Mouse (Mus musculus) lung, postnatal 0 days (tissue): ENCODE measurements around the gene Ift140.

Experiments used
- CTCF ChIP-seq: IDR thresholded peaks from 2 replicates; pipeline ENCODE4 v1.5.1; 2016; ENCODE audit warnings: antibody characterized with exemption, mild to moderate bottlenecking
- EP300 ChIP-seq: IDR thresholded peaks from 2 replicates; pipeline ENCODE4 v1.6.1; 2016; ENCODE audit warnings: antibody characterized with exemption, mild to moderate bottlenecking, control low read depth

- TF ChIP-seq EP300 (no peak), CTCF (no peak)
These were observed 85.5 kb downstream of the Ift140 start for GRCm38 (mm10) chr17:25101338-25101737.
